Mouse (Mus musculus): ENCODE results near the gene Sp6.

DNA sequence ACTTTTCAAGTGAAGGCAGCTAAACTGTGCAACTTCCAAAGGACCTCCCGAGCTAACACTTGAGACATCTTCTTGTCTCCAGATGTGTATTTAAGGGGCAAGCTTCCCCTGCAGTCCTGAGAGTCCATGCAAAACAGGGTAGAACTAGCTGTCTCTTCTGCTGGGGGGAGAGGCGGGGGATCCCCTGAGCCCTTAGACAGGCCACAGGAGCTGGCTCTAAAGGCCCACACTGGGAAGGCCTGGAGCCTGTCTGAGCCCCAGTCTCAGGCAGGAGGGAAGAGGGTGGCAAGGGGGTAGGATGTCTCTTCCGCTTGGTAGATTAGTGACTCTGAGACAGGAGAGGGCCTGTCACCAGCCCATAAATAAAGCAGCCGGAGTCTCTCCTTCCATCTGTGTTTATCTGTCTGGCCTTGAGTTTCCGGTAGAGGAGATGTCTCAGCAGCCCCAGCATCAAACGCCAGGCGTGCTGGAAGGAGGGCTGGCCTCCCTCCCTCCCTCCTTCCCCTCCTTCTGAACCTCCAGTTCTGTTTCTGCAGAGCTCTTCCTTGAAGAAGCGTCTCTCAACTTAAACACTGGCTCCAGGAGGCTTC, 20.4 kb upstream of the Sp6 start:
- TF ChIP-seq CTCF (IDR thresholded peaks at IDR 0.05; ENCODE audit: low read depth) (no peak), EP300 (IDR thresholded peaks at IDR 0.05; ENCODE audit: low read depth) (no peak)
